Mouse (Mus musculus) central nervous system, embryonic 14 days (tissue): ENCODE data around the gene Gm20897. TPM values are rescaled to one million over a fixed set of nuclear protein-coding genes. Genes with fewer than 3 reads are reported as not detected.

Experiments used
- polyA plus RNA-seq: library from polyadenylated mRNA; depleted of rRNA; stranded (reverse); fragments of >200 nt; gene quantifications from 2 replicates; pipeline ENCODE4 v1.2.3, GENCODE M21; 2012; rRNA removed

Gene Gm20897
- polyA plus RNA-seq, result not detected in 2 replicates

GRCm38 (mm10) chrY:38502138-38502537 lies at the start of gene Gm20897:
Gene Gm20897 (minus strand): TSS chrY:38502238.

Other genes starting within 250 kb of the Gm20897 start
- gene Gm21732, start 73.5 kb upstream of the Gm20897 start, polyA plus RNA-seq, result not detected in 2 replicates